Mouse (Mus musculus) megakaryocyte, embryonic 14.5 days (primary cell): Measurements from ENCODE around the gene Cdpf1.

Experiments
- FLI1 ChIP-seq: IDR thresholded peaks from 2 replicates; pipeline ENCODE4 v1.6.1; 2012; ENCODE audit warnings: low read length, inconsistent platforms, mixed read lengths
- GATA1 ChIP-seq: IDR thresholded peaks from 3 replicates; pipeline ENCODE4 v1.6.1; 2012; ENCODE audit warnings: mixed read lengths, low read length, inconsistent platforms, borderline replicate concordance

GRCm38 (mm10) chr15:85859490-85860031 is 48.1 kb upstream of the Cdpf1 start, which contains the start of gene Gtse1:
- no peak for TF ChIP-seq GATA1
- peak; percentile 86; the same call in 1 of the 2 replicates for TF ChIP-seq FLI1
